Mouse (Mus musculus) lung, embryonic 16.5 days (tissue): ENCODE results near the gene Lipk. TPM values are rescaled to one million over a fixed set of nuclear protein-coding genes. Genes with fewer than 3 reads are reported as not detected.

Experiments
- microRNA-seq: library from miRNA; unstranded; fragments of <30 nt; microRNA quantifications from one replicate; pipeline ENCODE4, GENCODE M21; 2016
- polyA plus RNA-seq: library from polyadenylated mRNA; unstranded; fragments of >200 nt; fragmentation: Nextera tagmentation; extraction: Ambion mirVana; gene quantifications from 2 replicates; pipeline ENCODE4 v1.2.1, GENCODE M21; 2015

The Lipk gene
- polyA plus RNA-seq, 1 experiment from 2014 or later: not detected

Small RNAs within 50 kb of the gene (microRNA-seq; reads per million reads assigned to microRNA genes)
- not detected for gene Gm23334

Other genes starting within 250 kb of the Lipk start
- gene Lipo3, start 246.3 kb upstream of the Lipk start, polyA plus RNA-seq: 20.1 and 21.2 TPM in 2 replicates
- gene Lipo1, start 220.8 kb upstream of the Lipk start, polyA plus RNA-seq: not detected in 2 replicates
- gene Lipf, start 47.1 kb upstream of the Lipk start, polyA plus RNA-seq: not detected in 2 replicates
- gene Lipn, start 59.1 kb downstream of the Lipk start, polyA plus RNA-seq: not detected in 2 replicates
- 0.09 and 0.10 TPM in 2 replicates for gene Lipm, start 92.6 kb downstream of the Lipk start, polyA plus RNA-seq
- 0.14 and 0.15 TPM in 2 replicates for gene Ankrd22, start 157.8 kb downstream of the Lipk start, polyA plus RNA-seq
- 10.3 and 11.9 TPM in 2 replicates for gene Stambpl1, start 183.9 kb downstream of the Lipk start, polyA plus RNA-seq
- gene Acta2, start 247.3 kb downstream of the Lipk start, polyA plus RNA-seq: 653 and 737 TPM in 2 replicates